Mouse (Mus musculus): Measurements from ENCODE around the gene A730071L15Rik. TPM values are rescaled to one million over a fixed set of nuclear protein-coding genes. Genes with fewer than 3 reads are reported as not detected.

Gene A730071L15Rik
- total and polyA plus RNA-seq, 3 experiments = 0.42 TPM; not detected in 2

DNA sequence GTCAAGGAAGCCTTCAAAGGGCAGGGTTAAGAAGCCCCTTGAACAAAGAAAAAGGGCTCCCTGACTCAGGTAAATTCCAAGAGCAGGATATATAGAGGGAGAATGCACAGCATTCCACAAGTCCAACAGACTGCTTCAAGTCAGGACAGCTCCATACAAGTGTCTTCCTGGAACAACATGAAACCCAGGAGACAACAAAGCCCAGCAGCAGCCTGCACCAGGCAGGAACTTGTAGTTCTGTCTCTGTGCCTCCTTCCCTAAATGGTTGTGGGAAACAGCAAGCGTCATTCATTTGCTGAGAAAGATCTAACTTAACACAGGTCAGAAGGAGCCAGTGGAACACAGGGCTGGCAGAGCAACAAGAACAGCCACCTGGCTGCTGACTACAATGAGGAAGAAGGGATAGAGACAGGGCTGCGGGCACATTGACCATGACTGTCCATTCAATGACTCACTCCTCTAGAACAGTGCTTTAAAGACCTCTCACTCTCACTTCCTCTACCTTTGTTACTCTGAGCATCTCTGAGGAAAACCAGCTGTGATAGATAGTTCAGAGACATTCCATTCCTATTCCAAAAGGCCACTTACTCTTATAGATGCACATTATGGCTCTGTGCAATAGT lies 30.7 kb upstream of the A730071L15Rik start:
- peaks cover 23% of the 10 kb centered on the region for H3K9me3 ChIP-seq (replicated peaks; ENCODE audit: low read length)
- H3K79me2 ChIP-seq (replicated peaks; ENCODE audit: control insufficient read depth, extremely low read depth, insufficient read depth, poor library complexity, severe bottlenecking) = peaks cover 14% of the 10 kb centered on the region
- dilution Hi-C loops (cut with MboI; ENCODE audit: extremely low pct_ligation_motif_present, extremely low pct_unique_long_range_greater_than_20kb, low sequenced_read_pairs) = no loop called here
- H3K27me3 ChIP-seq (replicated peaks) = no peaks in the 10 kb centered on the region
- H3K4me3 ChIP-seq (replicated peaks in 1 of 3; ENCODE audit: low read depth in 2 of 3, low read length in 2 of 3, poor library complexity in 1 of 3) = no peak overlapping the region
- peaks cover 0 to 23% of the 10 kb centered on the region in 2 experiments; a peak in 2 of 4 replicates for H3K4me1 ChIP-seq (ENCODE audit: control insufficient read depth in 1 of 2, insufficient read depth in 2 of 2)
- H3K36me3 ChIP-seq (replicated peaks in 1 of 2; ENCODE audit: control insufficient read depth in 1 of 2, insufficient read depth in 1 of 2, low read length in 1 of 2) = peaks cover 0 to 59% of the 10 kb centered on the region in 2 experiments
- no peak overlapping the region for H3K27ac ChIP-seq (ENCODE audit: insufficient read depth, low read depth)
- H3K9ac ChIP-seq (ENCODE audit: insufficient read depth, low read depth) = no peak overlapping the region
- in situ Hi-C loops (cut with MboI; ENCODE audit: low pct_ligation_motif_present, low pct_unique_long_range_greater_than_20kb, low sequenced_read_pairs) = loop anchor here (5.0 kb wide), 2 partner anchors 37 to 1697 kb away; no protein-coding TSS in a partner anchor
- no peak for TF ChIP-seq PAX5 (IDR thresholded peaks at IDR 0.05; ENCODE audit: low read length)
- TF ChIP-seq POLR2A (IDR thresholded peaks at IDR 0.05; ENCODE audit: low read depth, low read length) = no peak
- peak; percentile 75; the same call in 1 of the 2 replicates for TF ChIP-seq MYC (IDR thresholded peaks at IDR 0.05; ENCODE audit: low read depth, low read length)
- TF ChIP-seq TCF12 (IDR thresholded peaks at IDR 0.05; ENCODE audit: low read depth, low read length) = no peak
- peak; percentile 57 for TF ChIP-seq MAX (IDR thresholded peaks at IDR 0.05; ENCODE audit: low read length)
- no peak; the same call in 1 of the 2 replicates for TF ChIP-seq BHLHE40 (IDR thresholded peaks at IDR 0.05; ENCODE audit: low read depth, low read length)
- peak; percentile 85 for TF ChIP-seq EP300 (IDR thresholded peaks at IDR 0.05; ENCODE audit: low read length)
- TF ChIP-seq JUN (IDR thresholded peaks at IDR 0.05; ENCODE audit: insufficient read depth, low read depth, low read length) = peak; percentile 31; the same call in 1 of the 2 replicates
- TF ChIP-seq CHD2 (IDR thresholded peaks at IDR 0.05; ENCODE audit: low read length) = no peak
- no peak for TF ChIP-seq ELF1 (IDR thresholded peaks at IDR 0.05; ENCODE audit: low read depth, low read length)
- TF ChIP-seq MEF2A (IDR thresholded peaks at IDR 0.05; ENCODE audit: borderline replicate concordance, low read depth, low read length) = no peak
- no peak for TF ChIP-seq ZKSCAN1 (IDR thresholded peaks at IDR 0.05; ENCODE audit: borderline replicate concordance, low read depth, low read length)
- TF ChIP-seq JUND (conservative IDR thresholded peaks at IDR 0.05; ENCODE audit: low read depth, low read length) = peak; percentile 47; the same call in 1 of the 2 replicates
- TF ChIP-seq IRF4 (IDR thresholded peaks at IDR 0.05; ENCODE audit: low read depth, low read length) = peak; percentile 76
- TF ChIP-seq E2F4 (IDR thresholded peaks at IDR 0.05; ENCODE audit: insufficient replicate concordance, low read depth, low read length) = 0 out of 2 replicates have a peak, but pooled peaks have one; percentile 21
- TF ChIP-seq KAT2A (IDR thresholded peaks at IDR 0.05; ENCODE audit: insufficient replicate concordance, low read length) = no peak
- peak; percentile 66 for DNase-seq (ENCODE audit: extremely low read depth)
- no peak overlapping the region for H3K4me2 ChIP-seq (ENCODE audit: insufficient read depth, low read depth, poor library complexity, severe bottlenecking)

- no peaks in the 10 kb centered on the region for H3K27me3 ChIP-seq (replicated peaks)
- peaks cover 35 to 61% of the 10 kb centered on the region in 2 experiments for H3K4me1 ChIP-seq (ENCODE audit: control insufficient read depth in 1 of 2, insufficient read depth in 2 of 2)
- no peak overlapping the region for H3K9ac ChIP-seq (ENCODE audit: insufficient read depth, low read depth)
- in situ Hi-C loops (cut with MboI; ENCODE audit: low pct_ligation_motif_present, low pct_unique_long_range_greater_than_20kb, low sequenced_read_pairs) = no loop called here
- H3K9me3 ChIP-seq (replicated peaks; ENCODE audit: low read length) = peaks cover 10% of the 10 kb centered on the region
- no peak overlapping the region for H3K4me3 ChIP-seq (replicated peaks in 1 of 3; ENCODE audit: low read depth in 2 of 3, low read length in 2 of 3, poor library complexity in 1 of 3)
- dilution Hi-C loops (cut with MboI; ENCODE audit: extremely low pct_ligation_motif_present, extremely low pct_unique_long_range_greater_than_20kb, low sequenced_read_pairs) = no loop called here
- H3K36me3 ChIP-seq (replicated peaks in 1 of 2; ENCODE audit: control insufficient read depth in 1 of 2, insufficient read depth in 1 of 2, low read length in 1 of 2) = peaks cover 0 to 21% of the 10 kb centered on the region in 2 experiments
- no peak overlapping the region for H3K27ac ChIP-seq (ENCODE audit: insufficient read depth, low read depth)
- DNase-seq (ENCODE audit: extremely low read depth) = peak; percentile 62
- peaks cover 42% of the 10 kb centered on the region for H3K79me2 ChIP-seq (replicated peaks; ENCODE audit: control insufficient read depth, extremely low read depth, insufficient read depth, poor library complexity, severe bottlenecking)
- H3K4me2 ChIP-seq (ENCODE audit: insufficient read depth, low read depth, poor library complexity, severe bottlenecking) = no peak overlapping the region
- TF ChIP-seq TBP (conservative IDR thresholded peaks at IDR 0.05; ENCODE audit: low read depth, low read length) (no peak), SMC3 (IDR thresholded peaks at IDR 0.05; ENCODE audit: low read depth, low read length) (no peak), MYC (IDR thresholded peaks at IDR 0.05; ENCODE audit: low read depth, low read length) (no peak), UBTF (IDR thresholded peaks at IDR 0.05; ENCODE audit: low read depth, low read length) (no peak), KAT2A (IDR thresholded peaks at IDR 0.05; ENCODE audit: insufficient replicate concordance, low read length) (no peak), BHLHE40 (IDR thresholded peaks at IDR 0.05; ENCODE audit: low read depth, low read length) (peak; percentile 87), ZKSCAN1 (IDR thresholded peaks at IDR 0.05; ENCODE audit: borderline replicate concordance, low read depth, low read length) (no peak), ZMIZ1 (IDR thresholded peaks at IDR 0.05; ENCODE audit: low read depth, low read length) (no peak), ELF1 (IDR thresholded peaks at IDR 0.05; ENCODE audit: low read depth, low read length) (no peak), MAX (IDR thresholded peaks at IDR 0.05; ENCODE audit: low read length) (no peak), MAFK (IDR thresholded peaks at IDR 0.05; ENCODE audit: insufficient replicate concordance, low read length) (peak; percentile 52; the same call in 1 of the 2 replicates), ZNF384 (IDR thresholded peaks at IDR 0.05; ENCODE audit: low read depth, low read length) (no peak), TCF12 (IDR thresholded peaks at IDR 0.05; ENCODE audit: low read depth, low read length) (no peak), JUND (conservative IDR thresholded peaks at IDR 0.05; ENCODE audit: low read depth, low read length) (no peak), IRF4 (IDR thresholded peaks at IDR 0.05; ENCODE audit: low read depth, low read length) (no peak), ZC3H11A (IDR thresholded peaks at IDR 0.05; ENCODE audit: low read depth, low read length) (no peak), CHD1 (IDR thresholded peaks at IDR 0.05; ENCODE audit: low read depth, low read length) (no peak), JUN (IDR thresholded peaks at IDR 0.05; ENCODE audit: insufficient read depth, low read depth, low read length) (no peak), MEF2A (IDR thresholded peaks at IDR 0.05; ENCODE audit: borderline replicate concordance, low read depth, low read length) (peak; percentile 89), ETS1 (conservative IDR thresholded peaks at IDR 0.05; ENCODE audit: low read depth, low read length) (peak; percentile 53), MXI1 (IDR thresholded peaks at IDR 0.05; ENCODE audit: low read depth, low read length) (no peak), GABPA (IDR thresholded peaks at IDR 0.05; ENCODE audit: insufficient replicate concordance, low read depth, low read length) (no peak), NELFE (IDR thresholded peaks at IDR 0.05; ENCODE audit: low read depth, low read length) (no peak), POLR2A (IDR thresholded peaks at IDR 0.05; ENCODE audit: low read depth, low read length) (no peak), USF2 (conservative IDR thresholded peaks at IDR 0.05; ENCODE audit: low read depth, low read length) (no peak)
These were observed 25.1 kb upstream of the A730071L15Rik start for GRCm38 (mm10) chr11:6174719-6175118.
